In the genomic region with DNA sequence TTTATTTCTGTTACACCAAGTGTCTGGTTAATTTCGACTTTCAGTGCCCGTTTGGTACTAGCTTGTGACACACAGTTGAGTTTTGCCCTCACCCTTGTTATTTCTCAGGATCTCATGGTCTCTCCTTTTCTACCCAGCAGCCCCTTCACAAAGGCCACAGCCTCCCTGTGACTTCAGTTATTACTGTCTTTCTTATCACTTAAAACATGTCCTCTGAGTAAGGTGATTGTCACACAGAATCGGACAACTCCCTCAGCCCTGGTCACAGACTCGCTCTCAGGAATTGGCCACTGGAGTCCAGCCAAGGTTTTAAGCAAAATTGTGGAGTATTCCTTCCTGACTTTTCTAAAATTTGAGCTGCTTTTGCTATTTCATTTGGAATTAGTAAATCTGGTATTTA, we compare ENCODE assay signal across 19 mouse cellular contexts.
DNase-seq lines count a peak whose midpoint lies in the region; ATAC-seq lines count a peak whose summit lies in the region.
"Had no signal": no experiment of that assay in that cellular context is flagged by ENCODE, and none has a peak within 500 bp of the region (broad histone marks: within the 10 kb centered on the region; RNA-seq: fewer than 3 reads in every experiment).

No protein-coding gene starts in this region.

- 0 out of 2 replicates have a peak overlapping the region, but pooled peaks have one; percentile 28 for H3K27ac ChIP-seq in embryonic facial prominence, embryonic 14.5 days (replicated peaks; ENCODE audit: low read depth, low read length)
- H3K27ac ChIP-seq in embryonic facial prominence, embryonic 10.5 days (replicated peaks): no peak overlapping the region
- H3K27ac ChIP-seq in liver, embryonic 13.5 days: no peak overlapping the region
- H3K27ac ChIP-seq: embryonic facial prominence, embryonic 13.5 days; forebrain, embryonic 13.5 days; forebrain, embryonic 15.5 days had no signal

- H3K36me3 ChIP-seq in embryonic facial prominence, embryonic 14.5 days (ENCODE audit: control insufficient read depth, insufficient read depth, low read length): peaks cover 20% of the 10 kb centered on the region; the same call in 1 of the 2 replicates
- peaks cover 54% of the 10 kb centered on the region for H3K36me3 ChIP-seq in embryonic facial prominence, embryonic 10.5 days (replicated peaks)
- no peaks in the 10 kb centered on the region for H3K36me3 ChIP-seq in liver, embryonic 13.5 days

- no peaks in the 10 kb centered on the region for H3K4me1 ChIP-seq in embryonic facial prominence, embryonic 14.5 days (ENCODE audit: control insufficient read depth, insufficient read depth, low read length)
- no peaks in the 10 kb centered on the region for H3K4me1 ChIP-seq in embryonic facial prominence, embryonic 10.5 days
- peaks cover 8% of the 10 kb centered on the region; the same call in 1 of the 2 replicates for H3K4me1 ChIP-seq in liver, embryonic 13.5 days (replicated peaks)
- H3K4me1 ChIP-seq: embryonic facial prominence, embryonic 13.5 days; forebrain, embryonic 13.5 days had no signal

- no peak for DNase-seq in embryonic facial prominence, embryonic 14.5 days (ENCODE audit: low spot score)
- no peak for DNase-seq in embryonic facial prominence, embryonic 10.5 days (ENCODE audit: low spot score)
- no peak for DNase-seq in liver, embryonic 13.5 days
- no peak for DNase-seq in liver
- DNase-seq in NIH3T3 (ENCODE audit: low read depth): peak; percentile 30
- DNase-seq in kidney, postnatal 25 days: no peak
- DNase-seq in right cerebral cortex, postnatal 25 days: no peak
- DNase-seq: adrenal gland, adult 8-10 months; adrenal gland, postnatal 14 days; adrenal gland, postnatal 36 days; cerebellum, postnatal 10 days; cerebellum, postnatal 25 days; forebrain, postnatal 0 days had no signal

- H3K4me3 ChIP-seq in embryonic facial prominence, embryonic 14.5 days (ENCODE audit: low read depth, low read length): no peak overlapping the region
- no peak overlapping the region for H3K4me3 ChIP-seq in embryonic facial prominence, embryonic 10.5 days
- H3K4me3 ChIP-seq in liver, embryonic 13.5 days (replicated peaks): no peak overlapping the region
- H3K4me3 ChIP-seq: embryonic facial prominence, embryonic 13.5 days; forebrain, embryonic 13.5 days; forebrain, embryonic 15.5 days had no signal

- WGBS in embryonic facial prominence, embryonic 14.5 days: 78% methylated on average over 4 of the region's 4 CpGs
- WGBS in embryonic facial prominence, embryonic 10.5 days: 90% methylated on average over 4 of the region's 4 CpGs
- 37% methylated on average over 4 of the region's 4 CpGs for WGBS in liver, embryonic 13.5 days (ENCODE audit: insufficient replicate concordance)

- H3K9ac ChIP-seq in embryonic facial prominence, embryonic 14.5 days (ENCODE audit: low read depth, low read length): no peak overlapping the region
- H3K9ac ChIP-seq in liver, embryonic 13.5 days: no peak overlapping the region
- H3K9ac ChIP-seq: embryonic facial prominence, embryonic 13.5 days; forebrain, embryonic 13.5 days; forebrain, embryonic 15.5 days; forebrain, postnatal 0 days had no signal

- H3K4me2 ChIP-seq in embryonic facial prominence, embryonic 14.5 days (ENCODE audit: low read depth, low read length): no peak overlapping the region
- H3K4me2 ChIP-seq in liver, embryonic 13.5 days: no peak overlapping the region
- H3K4me2 ChIP-seq: embryonic facial prominence, embryonic 13.5 days; forebrain, embryonic 13.5 days; forebrain, embryonic 15.5 days had no signal

- no peak for ATAC-seq in embryonic facial prominence, embryonic 14.5 days (ENCODE audit: low read depth)
- ATAC-seq in liver, embryonic 13.5 days (ENCODE audit: low read depth): peak; percentile 57; the same call in 1 of the 2 replicates
- peak; percentile 51; the same call in 1 of the 2 replicates for ATAC-seq in megakaryocyte progenitor cell, adult 5-6 weeks (replicated peaks; ENCODE audit: poor library complexity)
- ATAC-seq: activated CD4-positive, CD25-positive, alpha-beta regulatory T cell, adult 4 months; forebrain, embryonic 13.5 days; forebrain, embryonic 15.5 days; forebrain, postnatal 0 days; Patski had no signal

- no peaks in the 10 kb centered on the region for H3K9me3 ChIP-seq in embryonic facial prominence, embryonic 14.5 days (ENCODE audit: control insufficient read depth, low read length)
- no peaks in the 10 kb centered on the region for H3K9me3 ChIP-seq in embryonic facial prominence, embryonic 10.5 days
- H3K9me3 ChIP-seq in liver, embryonic 13.5 days (replicated peaks): no peaks in the 10 kb centered on the region
- H3K9me3 ChIP-seq: embryonic facial prominence, embryonic 13.5 days; forebrain, embryonic 13.5 days; forebrain, embryonic 15.5 days had no signal

- no peaks in the 10 kb centered on the region for H3K27me3 ChIP-seq in embryonic facial prominence, embryonic 14.5 days (replicated peaks; ENCODE audit: control insufficient read depth, insufficient read depth, low read length)
- no peaks in the 10 kb centered on the region for H3K27me3 ChIP-seq in embryonic facial prominence, embryonic 10.5 days (replicated peaks; ENCODE audit: low read depth, poor library complexity, severe bottlenecking)
- H3K27me3 ChIP-seq in liver, embryonic 13.5 days: no peaks in the 10 kb centered on the region
- H3K27me3 ChIP-seq: embryonic facial prominence, embryonic 13.5 days; forebrain, embryonic 13.5 days; forebrain, embryonic 15.5 days; Patski had no signal
